Mouse (Mus musculus): Measurements from ENCODE around the gene Tmem213.

- TF ChIP-seq CTCF (IDR thresholded peaks at IDR 0.05; ENCODE audit: low read depth) (no peak), EP300 (IDR thresholded peaks at IDR 0.05; ENCODE audit: low read depth) (no peak)
Measured at GRCm38 (mm10) chr6:38123471-38124206, 14.6 kb downstream of the Tmem213 start.
